Mouse (Mus musculus): ENCODE data around the gene Pkn3. TPM values are rescaled to one million over a fixed set of nuclear protein-coding genes. Genes with fewer than 3 reads are reported as not detected.
A peak's percentile ranks its signal among the peaks of the same experiment; 100 is the strongest.

Gene Pkn3
- polyA plus RNA-seq, 1 experiment = 17.2 TPM

DNA sequence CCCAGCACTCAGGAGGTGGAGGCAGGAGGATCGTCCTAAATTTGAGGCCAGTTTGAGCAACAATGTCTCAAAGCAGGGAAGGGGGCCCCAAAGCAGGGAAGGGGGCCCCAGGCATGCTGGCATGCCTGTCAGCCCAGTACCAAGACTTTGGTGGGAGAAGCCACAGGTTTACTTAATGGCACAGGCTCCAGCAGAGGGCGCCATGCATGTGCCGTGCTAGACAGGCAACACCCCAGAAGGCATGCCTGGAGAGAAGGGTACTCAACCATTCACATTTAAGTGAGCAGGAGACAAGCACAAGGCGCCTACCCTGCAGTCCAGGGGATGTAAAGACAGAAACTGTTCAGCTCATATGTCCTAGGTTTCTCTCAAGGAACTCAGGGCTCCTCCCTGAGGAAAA, 35.0 kb upstream of the Pkn3 start:
- Histone ChIP-seq H3K9me3 (replicated peaks; ENCODE audit: control insufficient read depth, insufficient read depth, low read length, poor library complexity, severe bottlenecking) (no peaks in the 10 kb centered on the region), H3K27me3 (ENCODE audit: control insufficient read depth, insufficient read depth, low read length, poor library complexity, severe bottlenecking) (no peaks in the 10 kb centered on the region), H3K27ac (ENCODE audit: insufficient read depth, low read length) (peak overlapping the region; percentile 90), H3K4me3 (ENCODE audit: low read depth, low read length) (no peak overlapping the region), H3K36me3 (ENCODE audit: control insufficient read depth, insufficient read depth, low read length, poor library complexity, severe bottlenecking) (no peaks in the 10 kb centered on the region), H3K4me1 (ENCODE audit: control insufficient read depth, insufficient read depth, low read length) (peaks cover 2% of the 10 kb centered on the region), H3K9ac (ENCODE audit: low read depth, poor library complexity, severe bottlenecking) (no peak overlapping the region)
- TF ChIP-seq POLR2A (IDR thresholded peaks at IDR 0.05; ENCODE audit: insufficient read depth, low read length) (no peak), CTCF (IDR thresholded peaks at IDR 0.05; ENCODE audit: low read depth, low read length) (peak; percentile 97)

DNA sequence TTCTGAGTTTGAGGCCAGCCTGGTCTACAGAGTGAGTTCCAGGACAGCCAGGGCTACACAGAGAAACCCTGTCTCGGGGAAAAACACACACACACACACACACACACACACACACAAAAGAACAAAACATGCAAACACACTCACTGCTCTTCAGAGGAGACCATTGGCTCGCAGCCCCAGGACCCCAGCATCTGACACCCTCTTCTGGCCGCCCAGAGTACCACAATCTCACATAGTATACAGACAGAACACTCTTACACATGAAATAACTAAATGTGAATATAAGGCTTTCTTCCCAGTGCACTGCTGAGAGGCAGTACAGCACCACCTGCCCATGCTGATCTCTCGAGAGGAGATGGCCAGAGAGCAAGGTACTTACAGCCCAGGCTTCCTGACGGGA, 32.9 kb upstream of the Pkn3 start:
- Histone ChIP-seq H3K27ac (ENCODE audit: insufficient read depth, low read length) (no peak overlapping the region), H3K4me1 (ENCODE audit: control insufficient read depth, insufficient read depth, low read length) (peaks cover 2% of the 10 kb centered on the region), H3K36me3 (ENCODE audit: control insufficient read depth, insufficient read depth, low read length, poor library complexity, severe bottlenecking) (no peaks in the 10 kb centered on the region), H3K9ac (ENCODE audit: low read depth, poor library complexity, severe bottlenecking) (no peak overlapping the region), H3K27me3 (ENCODE audit: control insufficient read depth, insufficient read depth, low read length, poor library complexity, severe bottlenecking) (no peaks in the 10 kb centered on the region), H3K4me3 (ENCODE audit: low read depth, low read length) (no peak overlapping the region), H3K9me3 (replicated peaks; ENCODE audit: control insufficient read depth, insufficient read depth, low read length, poor library complexity, severe bottlenecking) (no peaks in the 10 kb centered on the region)
- TF ChIP-seq CTCF (IDR thresholded peaks at IDR 0.05; ENCODE audit: low read depth, low read length) = peak; percentile 43
- TF ChIP-seq EP300 (IDR thresholded peaks at IDR 0.05; ENCODE audit: insufficient read depth, low read depth, low read length) = no peak

DNA sequence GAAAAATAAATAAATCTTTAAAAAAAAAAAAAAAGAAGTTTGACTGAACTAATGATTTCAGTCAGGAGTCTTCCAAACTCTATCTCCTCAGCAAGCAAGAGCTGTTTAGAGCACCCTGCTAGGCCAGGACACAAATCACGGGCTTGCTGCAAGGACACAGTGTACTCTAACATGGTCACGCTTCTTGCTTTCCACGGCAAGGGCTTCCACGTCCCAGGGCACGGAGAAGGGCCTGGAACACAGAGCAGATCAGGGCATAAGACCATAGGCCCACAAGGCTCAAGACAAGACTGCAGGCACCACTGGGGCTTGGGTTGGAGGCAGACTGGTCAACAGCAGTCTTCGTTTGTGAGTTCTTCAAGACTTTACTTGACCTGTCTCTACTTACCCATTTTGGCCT, 30.4 kb upstream of the Pkn3 start:
- 0 out of 2 replicates have a peak overlapping the region, but pooled peaks have one; percentile 79 for H3K9ac ChIP-seq (ENCODE audit: low read depth, poor library complexity, severe bottlenecking)
- no peak for TF ChIP-seq CTCF (IDR thresholded peaks at IDR 0.05; ENCODE audit: low read depth, low read length)
- no peak for TF ChIP-seq EP300 (IDR thresholded peaks at IDR 0.05; ENCODE audit: insufficient read depth, low read depth, low read length)
- TF ChIP-seq POLR2A (IDR thresholded peaks at IDR 0.05; ENCODE audit: insufficient read depth, low read length) = no peak

DNA sequence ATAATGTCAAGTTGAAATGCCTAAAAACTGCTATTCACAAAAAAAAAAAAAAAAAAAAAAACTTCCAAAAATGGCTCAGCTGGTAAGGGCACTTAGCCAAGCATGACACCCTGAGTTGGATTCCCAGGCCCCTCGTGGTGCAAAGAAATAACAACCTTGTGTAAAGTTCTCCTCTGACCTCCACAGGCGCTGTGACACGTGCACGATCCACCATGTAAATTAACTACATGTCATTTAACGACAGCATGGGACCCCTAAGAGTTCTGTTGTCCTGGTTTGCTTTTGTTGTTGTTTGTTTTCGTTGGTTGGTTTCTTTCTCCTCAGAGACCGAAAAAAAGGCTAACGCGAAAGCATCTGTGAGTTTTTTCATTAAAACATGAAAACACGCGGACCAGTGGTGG, 29.4 kb upstream of the Pkn3 start:
- H3K9me3 ChIP-seq (replicated peaks; ENCODE audit: control insufficient read depth, insufficient read depth, low read length, poor library complexity, severe bottlenecking) = no peaks in the 10 kb centered on the region
- H3K27ac ChIP-seq (ENCODE audit: insufficient read depth, low read length) = peak overlapping the region; percentile 30
- no peak for TF ChIP-seq CTCF (IDR thresholded peaks at IDR 0.05; ENCODE audit: low read depth, low read length)
- no peak for TF ChIP-seq EP300 (IDR thresholded peaks at IDR 0.05; ENCODE audit: insufficient read depth, low read depth, low read length)
- TF ChIP-seq POLR2A (IDR thresholded peaks at IDR 0.05; ENCODE audit: insufficient read depth, low read length) = no peak
- H3K36me3 ChIP-seq (ENCODE audit: control insufficient read depth, insufficient read depth, low read length, poor library complexity, severe bottlenecking) = no peaks in the 10 kb centered on the region
- H3K4me1 ChIP-seq (ENCODE audit: control insufficient read depth, insufficient read depth, low read length) = peaks cover 2% of the 10 kb centered on the region
- no peaks in the 10 kb centered on the region for H3K27me3 ChIP-seq (ENCODE audit: control insufficient read depth, insufficient read depth, low read length, poor library complexity, severe bottlenecking)
- H3K4me3 ChIP-seq (ENCODE audit: low read depth, low read length) = peak overlapping the region; percentile 59
- peak overlapping the region; percentile 79 for H3K9ac ChIP-seq (ENCODE audit: low read depth, poor library complexity, severe bottlenecking)

More for the DNA sequence above, 30.4 kb upstream of the Pkn3 start:
- Histone ChIP-seq H3K4me3 (ENCODE audit: low read depth, low read length) (peak overlapping the region; percentile 10; the same call in 1 of the 2 replicates), H3K4me1 (ENCODE audit: control insufficient read depth, insufficient read depth, low read length) (peaks cover 2% of the 10 kb centered on the region), H3K9me3 (replicated peaks; ENCODE audit: control insufficient read depth, insufficient read depth, low read length, poor library complexity, severe bottlenecking) (no peaks in the 10 kb centered on the region), H3K36me3 (ENCODE audit: control insufficient read depth, insufficient read depth, low read length, poor library complexity, severe bottlenecking) (no peaks in the 10 kb centered on the region), H3K27me3 (ENCODE audit: control insufficient read depth, insufficient read depth, low read length, poor library complexity, severe bottlenecking) (no peaks in the 10 kb centered on the region), H3K27ac (ENCODE audit: insufficient read depth, low read length) (no peak overlapping the region)

DNA sequence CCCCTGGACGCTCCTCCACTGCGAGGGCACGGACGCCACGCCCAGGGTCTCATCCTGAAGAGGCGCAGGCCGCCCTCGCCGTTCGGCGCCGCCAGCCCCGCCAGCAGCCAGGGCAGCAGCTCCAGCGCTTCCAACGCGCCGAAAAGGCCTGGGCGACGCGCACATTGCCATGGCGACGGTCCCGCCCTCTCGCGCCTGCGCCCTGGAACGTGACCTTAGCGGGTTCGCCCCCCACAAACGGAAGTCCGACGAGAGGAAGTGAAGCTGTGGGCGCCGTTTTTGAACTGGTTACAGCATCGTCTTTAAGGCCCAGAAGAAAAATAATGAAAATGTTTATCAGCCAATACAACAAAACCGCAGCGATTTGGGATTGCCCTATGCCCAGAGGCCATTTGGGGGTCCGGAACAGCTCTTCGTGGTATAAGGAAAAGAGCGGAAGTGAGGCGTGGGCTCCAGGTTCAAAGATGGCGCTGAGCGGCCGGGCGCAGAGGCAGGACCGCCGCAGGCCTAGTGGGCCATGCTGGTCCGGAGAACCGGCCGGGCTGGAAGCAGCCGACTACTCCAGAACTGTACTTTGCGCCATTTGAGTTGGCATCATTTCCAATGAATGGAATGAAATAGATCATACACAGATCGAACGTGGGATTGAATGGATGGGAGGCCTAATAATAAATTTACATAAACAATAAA, 28.6 kb upstream of the Pkn3 start, which contains the start of gene Wdr34:
TSS of gene Wdr34 (minus strand) at position 183 of the 690 bp plus-strand sequence.
- Histone ChIP-seq H3K9me3 (replicated peaks; ENCODE audit: control insufficient read depth, insufficient read depth, low read length, poor library complexity, severe bottlenecking) (no peaks in the 10 kb centered on the region), H3K9ac (ENCODE audit: low read depth, poor library complexity, severe bottlenecking) (peak within 1 kb of the TSS; percentile 79), H3K27me3 (ENCODE audit: control insufficient read depth, insufficient read depth, low read length, poor library complexity, severe bottlenecking) (no peaks in the 10 kb centered on the region), H3K36me3 (ENCODE audit: control insufficient read depth, insufficient read depth, low read length, poor library complexity, severe bottlenecking) (no peaks in the 10 kb centered on the region), H3K4me3 (ENCODE audit: low read depth, low read length) (peak within 1 kb of the TSS; percentile 78), H3K27ac (ENCODE audit: insufficient read depth, low read length) (peak within 1 kb of the TSS; percentile 57), H3K4me1 (ENCODE audit: control insufficient read depth, insufficient read depth, low read length) (peaks cover under 1% of the 10 kb centered on the region)
- TF ChIP-seq CTCF (IDR thresholded peaks at IDR 0.05; ENCODE audit: low read depth, low read length) = no peak
- 0 out of 2 replicates have a peak, but pooled peaks have one; percentile 27 for TF ChIP-seq EP300 (IDR thresholded peaks at IDR 0.05; ENCODE audit: insufficient read depth, low read depth, low read length)
- TF ChIP-seq POLR2A (IDR thresholded peaks at IDR 0.05; ENCODE audit: insufficient read depth, low read length) = peak; percentile 53

DNA sequence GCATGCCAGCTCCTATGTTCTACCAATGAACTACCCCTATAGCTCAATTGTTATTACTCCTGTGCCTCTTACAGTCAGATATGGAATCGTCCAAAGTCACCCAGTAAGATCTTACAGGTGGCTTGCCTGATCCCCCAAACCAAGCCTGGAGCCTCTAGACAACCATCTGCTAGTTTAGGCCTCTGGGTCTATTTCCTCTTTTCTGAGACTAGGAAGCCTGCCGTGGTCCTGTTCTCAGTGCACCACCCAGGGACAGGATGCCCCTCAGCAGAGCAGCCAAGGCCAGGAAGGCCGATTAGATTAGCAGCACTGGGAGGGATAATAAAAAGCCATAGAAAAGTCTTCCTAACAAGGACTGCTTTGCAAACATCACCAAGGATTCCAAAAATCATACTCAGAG, 27.7 kb upstream of the Pkn3 start:
- no peaks in the 10 kb centered on the region for H3K9me3 ChIP-seq (replicated peaks; ENCODE audit: control insufficient read depth, insufficient read depth, low read length, poor library complexity, severe bottlenecking)
- H3K27me3 ChIP-seq (ENCODE audit: control insufficient read depth, insufficient read depth, low read length, poor library complexity, severe bottlenecking) = no peaks in the 10 kb centered on the region
- H3K36me3 ChIP-seq (ENCODE audit: control insufficient read depth, insufficient read depth, low read length, poor library complexity, severe bottlenecking) = no peaks in the 10 kb centered on the region
- H3K4me1 ChIP-seq (ENCODE audit: control insufficient read depth, insufficient read depth, low read length) = no peaks in the 10 kb centered on the region
- peak overlapping the region; percentile 57 for H3K27ac ChIP-seq (ENCODE audit: insufficient read depth, low read length)
- no peak for TF ChIP-seq CTCF (IDR thresholded peaks at IDR 0.05; ENCODE audit: low read depth, low read length)
- no peak for TF ChIP-seq POLR2A (IDR thresholded peaks at IDR 0.05; ENCODE audit: insufficient read depth, low read length)
- TF ChIP-seq EP300 (IDR thresholded peaks at IDR 0.05; ENCODE audit: insufficient read depth, low read depth, low read length) = no peak
- peak overlapping the region; percentile 79 for H3K9ac ChIP-seq (ENCODE audit: low read depth, poor library complexity, severe bottlenecking)
- H3K4me3 ChIP-seq (ENCODE audit: low read depth, low read length) = no peak overlapping the region
